In genomic region chr7:68024625-68025024, GRCm38 (mm10) we compare ENCODE assay signal across 12 mouse cellular contexts.
DNase-seq lines count a peak whose midpoint lies in the region; ATAC-seq lines count a peak whose summit lies in the region.
"Had no signal": no experiment of that assay in that cellular context is flagged by ENCODE, and none has a peak within 500 bp of the region (broad histone marks: within the 10 kb centered on the region; RNA-seq: fewer than 3 reads in every experiment).

No protein-coding gene starts in this region.

- no peaks in the 10 kb centered on the region for H3K9me3 ChIP-seq in forebrain, embryonic 14.5 days (replicated peaks; ENCODE audit: control insufficient read depth, low read length)
- no peaks in the 10 kb centered on the region for H3K9me3 ChIP-seq in forebrain, embryonic 16.5 days (ENCODE audit: control insufficient read depth, low read length)
- no peaks in the 10 kb centered on the region for H3K9me3 ChIP-seq in neural tube, embryonic 15.5 days (replicated peaks)
- H3K9me3 ChIP-seq: embryonic facial prominence, embryonic 12.5 days; neural tube, embryonic 12.5 days had no signal

- 72% methylated on average over 4 of the region's 4 CpGs for WGBS in forebrain, embryonic 14.5 days
- 65% methylated on average over 4 of the region's 4 CpGs for WGBS in forebrain, embryonic 16.5 days
- 65% methylated on average over 4 of the region's 4 CpGs for WGBS in neural tube, embryonic 15.5 days

- no peak for ATAC-seq in forebrain, embryonic 14.5 days
- no peak for ATAC-seq in forebrain, embryonic 16.5 days
- ATAC-seq in neural tube, embryonic 15.5 days (ENCODE audit: low FRiP score): no peak

- no peaks in the 10 kb centered on the region for H3K27me3 ChIP-seq in forebrain, embryonic 14.5 days (replicated peaks; ENCODE audit: control insufficient read depth, insufficient read depth, low read length)
- no peaks in the 10 kb centered on the region for H3K27me3 ChIP-seq in forebrain, embryonic 16.5 days (replicated peaks; ENCODE audit: control insufficient read depth, insufficient read depth, low read length)
- no peaks in the 10 kb centered on the region for H3K27me3 ChIP-seq in neural tube, embryonic 15.5 days (replicated peaks)
- H3K27me3 ChIP-seq: embryonic facial prominence, embryonic 12.5 days; neural tube, embryonic 12.5 days had no signal

- peak; percentile 41 for DNase-seq in forebrain, embryonic 14.5 days (ENCODE audit: low spot score)
- peak; percentile 23 to 41 for DNase-seq in lung, adult 18-20 months
- no peak for DNase-seq in lung, postnatal 10 days
- peak; percentile 78 to 82 for DNase-seq in kidney, adult 8-10 months
- peak; percentile 27 for DNase-seq in lung, postnatal 36 days
- DNase-seq: cerebellum, adult 8-10 months; layer of hippocampus, adult 9-11 months; liver had no signal

- H3K4me2 ChIP-seq in forebrain, embryonic 14.5 days (ENCODE audit: low read length): no peak overlapping the region
- no peak overlapping the region for H3K4me2 ChIP-seq in forebrain, embryonic 16.5 days (ENCODE audit: low read length)
- H3K4me2 ChIP-seq in neural tube, embryonic 15.5 days: no peak overlapping the region
- H3K4me2 ChIP-seq: embryonic facial prominence, embryonic 12.5 days; neural tube, embryonic 12.5 days had no signal

- no peak overlapping the region for H3K9ac ChIP-seq in forebrain, embryonic 14.5 days (ENCODE audit: low read length)
- no peak overlapping the region for H3K9ac ChIP-seq in forebrain, embryonic 16.5 days (replicated peaks; ENCODE audit: low read depth, low read length)
- no peak overlapping the region for H3K9ac ChIP-seq in neural tube, embryonic 15.5 days (replicated peaks)
- H3K9ac ChIP-seq: embryonic facial prominence, embryonic 12.5 days; neural tube, embryonic 12.5 days had no signal

- H3K36me3 ChIP-seq in forebrain, embryonic 14.5 days (ENCODE audit: control insufficient read depth, insufficient read depth, low read length): peaks cover 2% of the 10 kb centered on the region; the same call in 1 of the 2 replicates
- no peaks in the 10 kb centered on the region for H3K36me3 ChIP-seq in forebrain, embryonic 16.5 days (ENCODE audit: control insufficient read depth, insufficient read depth)
- H3K36me3 ChIP-seq in neural tube, embryonic 15.5 days: no peaks in the 10 kb centered on the region
- H3K36me3 ChIP-seq: neural tube, embryonic 12.5 days had no signal

- no peak overlapping the region for H3K27ac ChIP-seq in forebrain, embryonic 14.5 days (ENCODE audit: low read depth, low read length)
- no peak overlapping the region for H3K27ac ChIP-seq in forebrain, embryonic 16.5 days (ENCODE audit: low read length)
- H3K27ac ChIP-seq in neural tube, embryonic 15.5 days (replicated peaks): no peak overlapping the region
- H3K27ac ChIP-seq: embryonic facial prominence, embryonic 12.5 days; neural tube, embryonic 12.5 days had no signal

- no peak overlapping the region for H3K4me3 ChIP-seq in forebrain, embryonic 14.5 days (ENCODE audit: low read depth, low read length)
- H3K4me3 ChIP-seq in forebrain, embryonic 16.5 days (replicated peaks; ENCODE audit: low read length): no peak overlapping the region
- H3K4me3 ChIP-seq in neural tube, embryonic 15.5 days (replicated peaks): no peak overlapping the region
- H3K4me3 ChIP-seq: embryonic facial prominence, embryonic 12.5 days; neural tube, embryonic 12.5 days had no signal

- peaks cover 8% of the 10 kb centered on the region for H3K4me1 ChIP-seq in forebrain, embryonic 14.5 days (ENCODE audit: control insufficient read depth, insufficient read depth, low read length)
- H3K4me1 ChIP-seq in forebrain, embryonic 16.5 days (replicated peaks; ENCODE audit: control insufficient read depth, insufficient read depth, low read length): peaks cover 13% of the 10 kb centered on the region
- peaks cover 40% of the 10 kb centered on the region for H3K4me1 ChIP-seq in neural tube, embryonic 15.5 days
